Mouse (Mus musculus): ENCODE measurements around the gene Fam114a2.

Gene Fam114a2

DNA sequence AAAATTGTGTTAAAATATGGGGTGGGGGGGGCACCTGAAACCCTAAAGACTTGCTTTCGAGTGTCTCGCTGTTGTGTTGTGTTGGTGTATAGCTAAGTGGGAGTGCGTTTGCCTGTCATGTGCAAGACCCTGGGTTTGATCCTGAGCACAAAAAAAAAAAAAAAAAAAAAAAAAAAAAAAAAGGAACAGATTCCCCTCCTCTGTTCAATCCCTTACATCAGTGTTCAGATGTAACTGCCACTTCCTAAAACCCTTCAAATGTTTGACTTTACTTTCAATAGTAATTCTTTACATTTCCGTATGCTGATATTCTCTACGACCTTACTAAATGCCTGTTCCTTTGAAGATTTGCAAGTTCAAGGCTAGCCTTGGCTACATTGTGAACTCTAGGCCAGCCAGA is 887 bp upstream of the Fam114a2 start:
- DNase-seq (ENCODE audit: low spot score) = no peak

DNA sequence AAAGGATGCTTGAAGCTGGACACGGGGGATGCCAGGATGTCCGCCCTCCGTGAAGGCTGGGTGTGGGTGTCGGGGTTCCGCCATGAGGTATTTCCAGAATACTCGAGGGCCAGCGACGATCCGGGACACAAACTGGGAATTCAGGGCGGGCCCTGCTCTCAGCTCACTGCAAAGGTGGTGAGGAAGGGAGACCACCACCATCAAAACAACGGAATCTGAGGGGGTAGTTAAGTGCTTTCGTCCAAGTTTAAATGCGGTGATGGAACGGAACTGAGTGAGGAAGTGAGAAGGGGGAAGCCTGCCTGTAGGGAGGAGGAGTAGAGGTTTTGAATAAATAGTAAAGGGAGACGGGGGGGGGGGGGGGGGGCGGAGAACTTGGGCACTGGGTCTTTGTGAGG is 333 bp upstream of the Fam114a2 start:
- DNase-seq (ENCODE audit: low spot score) = no peak

GRCm38 (mm10) chr11:57516946-57517441 is 1.4 kb downstream of the Fam114a2 start:
- no peak for DNase-seq (ENCODE audit: low spot score)

DNA sequence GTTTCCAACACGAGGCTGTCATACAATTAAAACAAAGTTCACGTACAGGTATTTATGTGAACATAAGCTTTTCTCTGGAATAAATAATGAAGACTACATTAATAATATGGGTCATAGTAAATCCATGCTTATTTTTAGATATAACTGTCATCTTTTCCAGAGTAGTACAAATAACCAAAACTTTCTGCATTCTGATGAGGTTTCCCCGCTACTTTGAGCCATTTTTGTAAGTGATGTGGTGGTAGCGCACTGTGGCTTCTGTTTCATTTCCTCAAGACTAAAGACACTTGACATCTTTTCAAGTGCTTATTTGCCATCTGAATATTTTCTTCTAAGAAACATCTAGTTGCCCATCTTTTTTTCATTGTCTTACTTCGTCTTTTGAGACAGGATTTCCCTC is 3.2 kb downstream of the Fam114a2 start:
- DNase-seq (ENCODE audit: low spot score) = no peak

DNA sequence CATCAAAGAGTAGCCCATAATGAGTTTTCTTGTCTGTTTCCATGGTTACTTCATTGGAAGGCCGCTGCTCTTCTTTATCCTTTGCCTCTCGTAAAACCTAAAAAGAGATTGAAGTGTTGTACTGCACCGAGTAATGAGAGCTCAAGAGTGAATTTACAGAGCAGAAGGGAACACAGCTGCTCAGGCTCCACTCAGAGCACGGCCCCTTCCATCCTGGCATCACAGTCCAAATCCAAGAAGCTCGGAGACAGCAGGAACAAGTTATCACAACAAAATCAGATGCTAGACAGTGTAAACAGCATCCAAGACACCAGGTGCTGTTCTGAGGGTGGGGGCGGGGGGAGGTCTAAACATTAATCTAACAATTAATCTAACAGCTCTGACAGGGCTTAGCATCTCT is 11.5 kb downstream of the Fam114a2 start:
- no peak for DNase-seq (ENCODE audit: low spot score)

GRCm38 (mm10) chr11:57503155-57503554 is 15.3 kb downstream of the Fam114a2 start:
- no peak for DNase-seq (ENCODE audit: low spot score)

- DNase-seq (ENCODE audit: low spot score) = no peak
These were observed 20.2 kb downstream of the Fam114a2 start for GRCm38 (mm10) chr11:57498215-57498614.

- no peak for DNase-seq (ENCODE audit: low spot score)
These were observed 20.7 kb downstream of the Fam114a2 start for GRCm38 (mm10) chr11:57497701-57498100.

DNA sequence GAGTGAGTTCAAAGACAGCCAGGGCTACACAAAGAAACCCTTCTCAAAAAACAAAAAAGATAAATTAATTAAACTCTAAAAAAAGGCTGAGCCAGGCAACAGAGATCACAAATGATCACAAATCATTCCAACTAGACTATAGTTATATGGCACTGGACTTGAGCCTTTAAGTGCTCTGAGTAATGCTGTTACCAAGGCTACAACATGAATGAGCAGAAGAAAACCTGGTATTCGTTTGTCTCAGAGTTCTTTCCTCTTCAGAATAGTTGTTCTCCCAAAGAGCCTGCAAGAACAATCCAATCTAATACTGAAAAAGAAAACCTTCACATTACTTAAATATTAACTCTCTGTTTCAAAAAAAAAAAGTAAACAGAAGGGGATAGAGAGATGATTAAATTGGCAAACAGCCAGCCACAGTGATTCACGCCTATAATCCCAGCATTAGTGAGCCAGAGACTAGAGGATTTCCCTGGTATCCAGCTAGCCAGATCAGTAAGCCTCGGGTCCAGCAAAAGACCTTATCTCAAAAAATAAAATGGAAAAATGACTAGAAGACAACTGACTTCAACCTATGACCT is 21.9 kb downstream of the Fam114a2 start:
- no peak for DNase-seq (ENCODE audit: low spot score)

DNA sequence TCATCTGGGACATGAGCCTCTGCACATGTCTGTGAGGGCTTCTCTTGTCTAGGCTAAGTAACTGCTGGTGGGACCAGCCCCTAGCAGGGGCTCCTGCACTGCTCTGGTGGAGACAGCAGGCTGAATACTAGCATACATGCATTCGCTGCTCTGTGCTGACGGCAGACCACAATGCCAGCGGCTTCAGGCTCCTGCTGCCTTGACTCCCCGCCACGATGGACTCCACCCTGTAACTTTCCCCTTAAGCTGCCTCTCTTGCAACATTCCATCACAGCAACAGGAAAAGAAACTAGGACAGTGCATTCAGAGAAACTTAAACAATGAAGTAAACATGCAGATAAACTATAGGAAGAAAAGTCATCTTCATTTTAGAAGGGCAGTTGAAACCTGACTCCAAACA is 30.0 kb downstream of the Fam114a2 start:
- DNase-seq (ENCODE audit: low spot score) = no peak

DNA sequence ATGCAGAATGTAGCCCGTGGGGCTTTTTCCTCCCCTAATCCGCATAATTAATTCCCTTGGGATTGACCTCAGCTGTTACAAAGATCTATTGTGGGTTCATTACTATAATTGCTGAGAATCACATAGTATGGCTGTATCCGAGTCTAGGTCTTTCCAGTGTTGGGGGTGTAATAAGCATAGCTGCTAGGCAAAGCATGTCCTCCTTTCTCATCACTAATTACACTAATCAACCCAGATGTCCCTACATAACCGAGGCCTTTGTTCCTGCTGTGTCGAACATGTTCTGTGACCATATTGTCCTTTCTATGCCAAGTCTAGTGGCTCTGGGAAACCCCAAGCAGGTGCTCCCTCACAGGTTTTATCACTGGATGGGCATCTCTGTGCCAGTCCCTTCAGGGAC is 40.3 kb downstream of the Fam114a2 start:
- no peak for DNase-seq (ENCODE audit: low spot score)

GRCm38 (mm10) chr11:57475119-57475518 is 43.3 kb downstream of the Fam114a2 start:
- DNase-seq (ENCODE audit: low spot score) = peak; percentile 67

DNA sequence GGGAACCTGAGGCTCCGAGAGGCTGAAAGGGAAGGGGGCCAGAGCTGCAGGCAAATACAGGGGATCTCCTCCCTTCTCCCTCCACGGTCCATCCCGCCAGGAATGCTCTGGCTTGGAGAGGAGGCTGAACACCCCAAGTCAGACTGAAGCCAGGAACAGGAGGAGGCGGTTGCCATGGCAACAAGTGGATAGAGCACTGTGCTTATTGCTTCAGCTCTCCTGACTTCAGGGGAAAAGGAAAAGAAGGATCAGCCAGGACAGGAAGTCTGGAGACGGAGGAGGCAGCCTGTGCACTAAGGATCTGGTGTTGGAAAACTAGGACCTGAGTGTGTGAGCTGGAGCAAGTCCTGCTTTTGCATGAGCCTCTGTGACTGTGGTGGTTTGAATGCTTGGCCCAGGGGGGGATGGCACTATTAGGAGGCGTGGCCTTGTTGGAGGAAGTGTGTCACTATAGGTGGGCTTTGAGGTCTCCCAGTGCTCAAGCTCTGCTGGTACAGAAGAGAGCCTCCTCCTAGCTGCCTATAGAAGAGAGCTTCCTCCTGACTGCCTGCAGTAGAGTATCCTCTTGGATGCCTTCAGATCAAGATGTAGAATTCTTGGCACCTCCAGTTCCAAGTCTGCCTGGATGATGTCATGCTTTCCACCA is 44.0 kb downstream of the Fam114a2 start:
- DNase-seq (ENCODE audit: low spot score) = peak; percentile 24

- no peak for DNase-seq (ENCODE audit: low spot score)
These were observed 47.4 kb downstream of the Fam114a2 start for GRCm38 (mm10) chr11:57470979-57471378.

- DNase-seq (ENCODE audit: low spot score) = no peak
These were observed 48.4 kb downstream of the Fam114a2 start for GRCm38 (mm10) chr11:57470056-57470455.

GRCm38 (mm10) chr11:57468706-57469105 is 49.7 kb downstream of the Fam114a2 start:
- DNase-seq (ENCODE audit: low spot score) = no peak

DNA sequence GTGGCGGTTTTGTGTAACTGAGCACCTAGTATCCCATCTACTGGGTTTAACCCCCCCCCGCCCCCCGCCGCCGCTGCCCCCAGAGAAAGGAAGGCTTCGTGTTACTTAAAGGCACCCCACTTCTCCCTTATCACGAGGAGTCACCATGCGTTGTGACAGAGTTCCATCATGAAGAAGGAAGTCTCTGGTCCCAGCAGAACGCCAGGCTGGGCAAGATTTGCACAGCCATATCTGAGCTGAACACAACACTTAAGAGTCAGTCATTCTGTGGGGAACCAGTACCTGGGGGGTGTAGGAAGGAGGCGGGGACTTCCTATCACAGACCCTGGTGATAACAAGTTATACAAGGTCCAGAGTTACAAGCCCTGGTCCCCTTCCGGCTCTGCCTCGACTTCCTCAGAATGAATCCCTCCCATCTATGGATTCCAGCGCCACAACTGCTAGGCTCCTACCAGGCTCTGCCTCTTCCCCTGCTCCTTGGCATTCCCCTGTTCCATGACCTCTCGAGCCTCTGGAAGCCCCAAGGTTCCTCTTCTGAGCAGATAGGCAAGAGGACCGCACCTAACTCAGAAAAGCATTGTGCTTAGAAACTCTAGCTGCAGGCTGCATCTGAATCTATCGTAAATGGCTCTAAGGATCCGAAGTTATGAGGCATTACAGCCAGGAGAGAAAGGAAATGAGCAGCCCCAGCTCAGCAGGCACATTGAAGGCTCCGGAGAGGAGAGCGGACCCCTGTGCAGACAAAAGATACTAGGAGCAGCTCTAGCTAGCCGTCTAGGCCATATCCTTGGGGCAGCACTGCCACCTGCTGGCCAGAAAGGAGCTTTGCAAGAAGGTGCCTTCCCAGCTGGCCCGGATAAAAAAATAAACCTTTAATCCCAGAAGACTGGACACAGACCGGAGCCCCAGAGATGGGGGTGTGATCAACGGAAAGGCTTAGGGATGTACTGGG is 51.0 kb downstream of the Fam114a2 start:
- peak; percentile 86 for DNase-seq (ENCODE audit: low spot score)

GRCm38 (mm10) chr11:57465844-57466243 is 52.6 kb downstream of the Fam114a2 start:
- no peak for DNase-seq (ENCODE audit: low spot score)

DNA sequence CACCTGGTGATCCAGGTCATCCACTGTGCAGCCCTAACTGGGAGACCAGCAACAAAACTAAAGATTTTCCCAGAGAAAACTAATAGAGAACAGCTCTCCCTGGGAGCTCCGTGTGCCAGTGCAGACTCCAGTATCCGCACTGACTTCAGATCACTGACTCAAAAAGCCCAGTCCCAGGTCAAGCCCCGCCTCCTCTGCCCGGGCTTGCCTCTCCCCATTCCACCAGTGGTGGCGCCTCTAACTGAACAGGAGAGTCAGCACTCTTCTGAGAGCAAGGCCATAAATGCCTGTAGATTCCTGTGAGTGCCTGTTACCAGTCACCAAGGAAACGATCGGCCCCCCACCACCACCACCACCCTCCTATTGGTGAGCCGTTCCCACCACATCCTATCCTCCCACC is 53.4 kb downstream of the Fam114a2 start:
- peak; percentile 42 for DNase-seq (ENCODE audit: low spot score)

GRCm38 (mm10) chr11:57459759-57460158 is 58.7 kb downstream of the Fam114a2 start:
- DNase-seq (ENCODE audit: low spot score) = no peak

- peak; percentile 43 for DNase-seq (ENCODE audit: low spot score)
These were observed 64.0 kb downstream of the Fam114a2 start for GRCm38 (mm10) chr11:57454421-57454820.

DNA sequence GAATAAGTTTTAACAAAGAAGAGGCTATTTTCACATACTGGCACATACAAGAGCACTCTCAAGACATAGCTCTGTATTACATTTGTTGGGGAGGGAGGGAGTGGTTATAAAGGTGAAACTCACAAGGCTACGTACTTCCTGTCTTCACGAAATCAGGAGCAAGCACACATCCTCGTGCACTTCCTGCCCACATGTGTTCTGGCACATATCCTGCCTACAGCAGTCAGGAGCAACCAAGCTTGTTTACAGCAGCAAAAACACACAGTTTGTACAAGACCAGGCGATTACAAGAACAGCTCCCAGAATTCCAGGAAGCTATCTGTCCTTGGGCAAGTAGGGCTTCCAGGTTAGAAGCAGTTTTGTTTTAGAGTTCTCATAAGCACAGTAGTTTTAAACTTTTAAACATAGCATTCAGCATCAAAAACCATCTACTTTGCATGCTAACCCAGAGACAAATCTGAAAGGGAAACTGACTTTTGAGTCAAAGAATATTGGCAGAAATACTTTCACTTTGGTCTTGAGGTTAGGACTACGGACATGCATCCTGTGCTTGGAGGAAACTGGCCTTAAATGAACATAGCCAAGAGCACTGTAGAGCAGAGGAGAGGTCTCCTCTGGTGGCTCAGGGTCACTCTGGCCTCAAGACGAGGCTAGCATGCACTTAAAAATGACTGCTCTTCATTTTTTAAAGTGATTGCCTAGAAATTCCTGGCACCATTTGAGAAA is 73.0 kb downstream of the Fam114a2 start:
- DNase-seq (ENCODE audit: low spot score) = no peak
